Mouse (Mus musculus): ENCODE results near the gene Cx3cl1.

The Cx3cl1 gene

GRCm38 (mm10) chr8:94773700-94774171 lies 1.9 kb downstream of the Cx3cl1 start:
- no peak for DNase-seq (ENCODE audit: low read depth, low spot score)

GRCm38 (mm10) chr8:94774601-94775000 lies 2.8 kb downstream of the Cx3cl1 start:
- DNase-seq (ENCODE audit: low read depth, low spot score): no peak

- no peak for DNase-seq (ENCODE audit: low read depth, low spot score)
Observed at GRCm38 (mm10) chr8:94776346-94776745, 4.5 kb downstream of the Cx3cl1 start.

- no peak for DNase-seq (ENCODE audit: low read depth, low spot score)
Observed at GRCm38 (mm10) chr8:94778036-94778435, 6.2 kb downstream of the Cx3cl1 start.

- DNase-seq (ENCODE audit: low read depth, low spot score): no peak
Observed at GRCm38 (mm10) chr8:94778473-94778872, 6.7 kb downstream of the Cx3cl1 start.

GRCm38 (mm10) chr8:94778895-94779533 lies 7.2 kb downstream of the Cx3cl1 start:
- no peak for DNase-seq (ENCODE audit: low read depth, low spot score)

GRCm38 (mm10) chr8:94779534-94780294 lies 7.9 kb downstream of the Cx3cl1 start:
- DNase-seq (ENCODE audit: low read depth, low spot score): no peak

- no peak for DNase-seq (ENCODE audit: low read depth, low spot score)
Observed at GRCm38 (mm10) chr8:94780491-94781154, 8.8 kb downstream of the Cx3cl1 start.

- DNase-seq (ENCODE audit: low read depth, low spot score): no peak
Observed at GRCm38 (mm10) chr8:94781155-94781837, 9.5 kb downstream of the Cx3cl1 start.

GRCm38 (mm10) chr8:94781838-94782235 lies 10.0 kb downstream of the Cx3cl1 start:
- no peak for DNase-seq (ENCODE audit: low read depth, low spot score)

- DNase-seq (ENCODE audit: low read depth, low spot score): no peak
Observed at GRCm38 (mm10) chr8:94783890-94784289, 12.1 kb downstream of the Cx3cl1 start.

- DNase-seq (ENCODE audit: low read depth, low spot score): no peak
Observed at GRCm38 (mm10) chr8:94785247-94785985, 13.6 kb downstream of the Cx3cl1 start.

- DNase-seq (ENCODE audit: low read depth, low spot score): no peak
Observed at GRCm38 (mm10) chr8:94785995-94786595, 14.3 kb downstream of the Cx3cl1 start.

GRCm38 (mm10) chr8:94787524-94788501 lies 16.0 kb downstream of the Cx3cl1 start:
- no peak for DNase-seq (ENCODE audit: low read depth, low spot score)

- DNase-seq (ENCODE audit: low read depth, low spot score): no peak
Observed at GRCm38 (mm10) chr8:94789256-94789955, 17.6 kb downstream of the Cx3cl1 start.

- no peak for DNase-seq (ENCODE audit: low read depth, low spot score)
Observed at GRCm38 (mm10) chr8:94794368-94794767, 22.6 kb downstream of the Cx3cl1 start.

- DNase-seq (ENCODE audit: low read depth, low spot score): no peak
Observed at GRCm38 (mm10) chr8:94794782-94795181, 23.0 kb downstream of the Cx3cl1 start.

GRCm38 (mm10) chr8:94800278-94800968 lies 28.6 kb downstream of the Cx3cl1 start:
- no peak for DNase-seq (ENCODE audit: low read depth, low spot score)
